Mouse (Mus musculus) kidney, adult 2 months (tissue): ENCODE data around the gene Ak1.

Experiments used
- CTCF ChIP-seq: fragments of 200-500 bp; conservative IDR thresholded peaks from 2 replicates; pipeline ENCODE4 v1.5.1; 2011; ENCODE audit warnings: low read depth, mild to moderate bottlenecking, control low read depth, low read length, moderate library complexity, mixed read lengths; ENCODE audit not compliant: insufficient read depth, insufficient read length
- POLR2A ChIP-seq: fragments of 200-500 bp; IDR thresholded peaks from one replicate; pipeline ENCODE4 v1.6.1; 2011; ENCODE audit warnings: low read depth, low read length, control low read depth

GRCm38 (mm10) chr2:32612274-32612673 lies 9.3 kb upstream of the Ak1 start:
- TF ChIP-seq CTCF (no peak), POLR2A (no peak)
